Mouse (Mus musculus) limb, embryonic 14.5 days (tissue): Measurements from ENCODE around the gene Ifi27l2b. TPM values are rescaled to one million over a fixed set of nuclear protein-coding genes. Genes with fewer than 3 reads are reported as not detected.
"Not testable (repeated sequence)": the region's sequence is repeated elsewhere in the genome, so short reads cannot be mapped to it uniquely, and the experiment has no call there.

Experiments
- ATAC-seq: fragments of 200-750 bp; cut with Nextera tagmentation; 2 replicates; pipeline ENCODE4 v1.8.0; 2017; ENCODE audit warnings: low read depth, moderate number of reproducible peaks, moderate TSS enrichment; ENCODE audit not compliant: low FRiP score
- DNase-seq: peaks from one replicate; pipeline ENCODE4 v3.0.0-alpha.2; 2015; ENCODE audit warnings: low spot score
- H3K27ac ChIP-seq: fragments of 300-500 bp; sonication (generic); replicated peaks from 2 replicates; pipeline ENCODE4 v1.5.1; 2014; ENCODE audit warnings: low read depth, mild to moderate bottlenecking, low read length, moderate library complexity, mixed read lengths
- H3K27me3 ChIP-seq: fragments of 300-500 bp; sonication (generic); 2 replicates; pipeline ENCODE4 v1.6.1; 2014; ENCODE audit warnings: low read length, mixed read lengths; ENCODE audit not compliant: control insufficient read depth, insufficient read depth
- H3K36me3 ChIP-seq: fragments of 300-500 bp; sonication (generic); 2 replicates; pipeline ENCODE4 v1.6.1; 2014; ENCODE audit warnings: mild to moderate bottlenecking, low read length, moderate library complexity, mixed read lengths; ENCODE audit not compliant: control insufficient read depth, insufficient read depth
- H3K4me1 ChIP-seq: fragments of 300-500 bp; sonication (generic); 2 replicates; pipeline ENCODE4 v1.6.1; 2014; ENCODE audit warnings: antibody characterized with exemption, low read length, mixed read lengths; ENCODE audit not compliant: control insufficient read depth, insufficient read depth
- H3K4me2 ChIP-seq: fragments of 300-500 bp; sonication (generic); replicated peaks from 2 replicates; pipeline ENCODE4 v1.6.1; 2014; ENCODE audit warnings: low read depth, mild to moderate bottlenecking, low read length, moderate library complexity; ENCODE audit not compliant: severe bottlenecking
- H3K4me3 ChIP-seq: fragments of 300-500 bp; sonication (generic); replicated peaks from 2 replicates; pipeline ENCODE4 v1.5.1; 2014; ENCODE audit warnings: low read length
- H3K9ac ChIP-seq: fragments of 300-500 bp; sonication (generic); 2 replicates; pipeline ENCODE4 v1.6.1; 2014; ENCODE audit warnings: mild to moderate bottlenecking, low read depth, low read length, moderate library complexity; ENCODE audit not compliant: severe bottlenecking
- H3K9me3 ChIP-seq: fragments of 300-500 bp; sonication (generic); 2 replicates; pipeline ENCODE4 v1.6.1; 2016; ENCODE audit warnings: low read length; ENCODE audit not compliant: control insufficient read depth
- POLR2A ChIP-seq: fragments of 200-500 bp; IDR thresholded peaks from 2 replicates; pipeline ENCODE4 v1.8.0; 2012; ENCODE audit warnings: inconsistent platforms, mild to moderate bottlenecking, moderate library complexity, borderline replicate concordance; ENCODE audit not compliant: insufficient read depth, insufficient read length; ENCODE audit errors: extremely low read depth
- WGBS: fragments of 180-500 bp; shearing (Covaris S2); extraction: QIAGEN DNeasy Blood & Tissue Kit; methylation state at CpG from one replicate; pipeline ENCODE4 v1.1.7; 2014; 5-methylcytosine and 5-hydroxymethylcytosine counted together
- polyA plus RNA-seq, 2 experiments: library from polyadenylated mRNA; depleted of rRNA in 1 of 2; stranded (reverse) in 1 of 2; unstranded in 1 of 2; fragments of >200 nt; fragmentation: Nextera tagmentation in 1 of 2; extraction: Ambion mirVana in 1 of 2; gene quantifications; 2 replicates each; pipeline versions ENCODE4 v1.2.1 to v1.2.3; 2012 to 2014

The Ifi27l2b gene
- polyA plus RNA-seq, 2 experiments = not detected

DNA sequence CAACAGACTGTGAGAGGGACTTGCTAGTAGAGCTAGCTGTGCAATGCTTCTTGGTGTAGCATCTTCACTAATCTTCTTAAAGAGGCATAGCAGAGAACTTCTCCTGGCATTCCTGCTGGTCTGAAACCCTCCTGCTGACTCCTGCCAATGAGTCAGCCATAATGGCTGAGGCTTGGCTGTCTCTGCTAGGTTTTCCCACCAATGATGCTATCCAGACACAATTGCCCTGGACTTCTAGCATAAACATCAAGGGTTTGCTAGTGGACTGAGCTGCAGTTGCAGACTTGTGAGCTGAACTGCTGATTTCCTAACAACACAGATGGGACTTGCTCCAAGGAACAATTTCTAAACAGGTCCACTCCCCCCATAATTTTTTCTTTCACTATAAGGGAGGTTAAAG lies 3.7 kb downstream of the Ifi27l2b start:
- no peak for DNase-seq
- Histone ChIP-seq H3K4me1 (no peaks in the 10 kb centered on the region), H3K27ac (no peak overlapping the region), H3K36me3 (no peaks in the 10 kb centered on the region), H3K4me3 (no peak overlapping the region), H3K27me3 (no peaks in the 10 kb centered on the region), H3K4me2 (no peak overlapping the region), H3K9me3 (no peaks in the 10 kb centered on the region), H3K9ac (no peak overlapping the region)
- TF ChIP-seq POLR2A = no peak
- ATAC-seq = no peak

DNA sequence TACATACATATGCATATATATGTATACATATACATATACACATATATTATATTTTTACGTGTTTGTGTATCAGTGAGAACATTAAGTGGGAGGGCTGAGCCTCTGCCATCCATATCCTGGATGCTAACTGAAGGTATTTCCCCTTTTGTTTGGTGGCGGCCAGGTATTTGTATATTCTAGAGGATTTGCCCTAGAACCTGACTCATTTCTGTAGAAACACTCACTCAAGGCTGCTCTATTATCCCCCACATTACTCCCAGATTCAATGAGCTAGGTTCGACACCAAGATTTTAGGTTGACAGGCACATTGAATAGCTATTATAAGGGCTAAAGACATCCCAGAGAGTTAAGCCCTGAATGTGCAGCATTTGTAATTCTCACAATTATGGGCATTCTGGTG lies 12.0 kb downstream of the Ifi27l2b start:
- DNase-seq = no peak
- H3K9ac ChIP-seq = no peak overlapping the region
- no peak overlapping the region for H3K27ac ChIP-seq
- 81% methylated on average over 3 of the region's 3 CpGs for WGBS
- no peaks in the 10 kb centered on the region for H3K9me3 ChIP-seq
- no peaks in the 10 kb centered on the region for H3K36me3 ChIP-seq
- H3K4me3 ChIP-seq = no peak overlapping the region
- no peak overlapping the region for H3K4me2 ChIP-seq
- no peak for TF ChIP-seq POLR2A
- H3K27me3 ChIP-seq = no peaks in the 10 kb centered on the region
- ATAC-seq = no peak
- H3K4me1 ChIP-seq = no peaks in the 10 kb centered on the region

DNA sequence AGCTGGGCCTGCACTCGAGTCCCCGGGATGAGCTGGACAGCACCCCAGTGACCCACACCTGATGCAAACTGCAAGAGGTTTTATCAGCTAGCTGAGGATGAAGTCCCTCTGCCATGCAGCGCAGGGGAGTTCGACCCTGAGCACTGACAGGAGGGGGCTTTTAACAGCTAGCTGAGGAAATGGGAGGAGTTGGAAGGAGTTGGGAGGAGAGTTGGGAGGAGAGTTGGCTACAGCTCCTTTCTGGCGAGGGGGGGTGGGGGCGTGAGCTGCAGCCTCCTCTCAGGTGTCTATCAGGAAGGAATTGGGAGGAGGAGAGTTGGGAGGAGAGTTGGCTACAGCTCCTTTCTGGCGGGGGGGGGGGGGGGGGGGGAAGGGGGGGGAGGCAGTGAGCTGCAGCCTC lies 12.8 kb downstream of the Ifi27l2b start:
- 31% methylated on average over 6 of the region's 7 CpGs for WGBS
- not testable (repeated sequence) for H3K27me3 ChIP-seq, ATAC-seq, H3K27ac ChIP-seq, H3K4me1 ChIP-seq, H3K4me3 ChIP-seq, H3K36me3 ChIP-seq, H3K9me3 ChIP-seq, H3K9ac ChIP-seq, H3K4me2 ChIP-seq, DNase-seq

DNA sequence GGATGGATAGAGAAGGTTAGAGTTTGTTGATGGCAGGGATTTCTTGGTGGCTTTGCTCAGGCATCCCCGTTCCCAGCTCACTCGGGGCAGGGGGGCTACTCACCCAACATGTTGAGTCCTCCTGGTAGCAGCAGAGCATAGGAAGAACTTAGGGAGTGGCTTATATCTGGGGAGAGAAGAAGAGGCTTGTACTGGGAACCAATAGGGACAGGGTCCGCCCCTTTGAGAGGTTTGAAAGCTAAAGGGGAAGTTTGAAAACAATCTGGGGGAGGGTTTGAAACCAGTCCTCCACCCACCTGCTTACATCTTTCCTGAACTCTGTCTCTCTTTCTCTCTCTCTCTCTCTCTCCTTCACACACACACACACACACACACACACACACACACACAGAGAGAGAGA lies 13.5 kb downstream of the Ifi27l2b start, which contains the start of gene Ifi27l2a:
Gene Ifi27l2a, minus strand, starts transcription at position 157 of the 400 bp plus-strand sequence.
- no peak within 1 kb of the TSS for H3K9ac ChIP-seq
- 56% methylated on average over 3 of the region's 3 CpGs for WGBS
- H3K4me3 ChIP-seq = no peak within 1 kb of the TSS
- H3K27me3 ChIP-seq = no peaks in the 10 kb centered on the region
- no peak within 1 kb of the TSS for H3K27ac ChIP-seq
- no peaks in the 10 kb centered on the region for H3K36me3 ChIP-seq
- ATAC-seq (no peak), DNase-seq (no peak)
- no peaks in the 10 kb centered on the region for H3K4me1 ChIP-seq
- H3K9me3 ChIP-seq = no peaks in the 10 kb centered on the region
- H3K4me2 ChIP-seq = no peak within 1 kb of the TSS
- TF ChIP-seq POLR2A = no peak

DNA sequence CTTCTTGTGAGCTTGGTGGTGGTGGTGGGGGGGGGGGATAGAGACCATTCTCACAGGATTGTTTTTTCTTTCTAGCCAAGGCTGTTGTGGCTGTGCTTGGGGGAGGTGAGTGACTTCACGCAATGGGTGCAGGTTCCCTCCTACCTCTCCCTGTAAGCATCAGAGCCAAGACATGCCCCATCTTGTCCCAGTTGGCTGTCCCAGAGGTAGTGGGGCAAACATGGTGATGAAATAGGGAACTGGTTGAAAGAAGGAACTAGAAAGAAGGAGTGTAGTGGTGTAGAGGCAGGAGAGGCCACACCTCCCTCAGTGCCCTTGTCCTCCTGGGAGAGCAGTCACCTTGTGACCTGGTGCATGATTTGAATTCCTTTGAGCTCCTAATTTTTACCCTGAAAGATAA lies 19.4 kb downstream of the Ifi27l2b start:
- 0 out of 2 replicates have a peak, but pooled peaks cover 4% of the 10 kb centered on the region for H3K4me1 ChIP-seq
- no peak overlapping the region for H3K4me2 ChIP-seq
- H3K4me3 ChIP-seq = no peak overlapping the region
- 75% methylated on average over 1 of the region's 1 CpGs for WGBS
- no peaks in the 10 kb centered on the region for H3K27me3 ChIP-seq
- no peaks in the 10 kb centered on the region for H3K36me3 ChIP-seq
- DNase-seq (peak; percentile 3), ATAC-seq (no peak)
- no peak for TF ChIP-seq POLR2A
- H3K27ac ChIP-seq = no peak overlapping the region
- H3K9ac ChIP-seq = no peak overlapping the region
- no peaks in the 10 kb centered on the region for H3K9me3 ChIP-seq

DNA sequence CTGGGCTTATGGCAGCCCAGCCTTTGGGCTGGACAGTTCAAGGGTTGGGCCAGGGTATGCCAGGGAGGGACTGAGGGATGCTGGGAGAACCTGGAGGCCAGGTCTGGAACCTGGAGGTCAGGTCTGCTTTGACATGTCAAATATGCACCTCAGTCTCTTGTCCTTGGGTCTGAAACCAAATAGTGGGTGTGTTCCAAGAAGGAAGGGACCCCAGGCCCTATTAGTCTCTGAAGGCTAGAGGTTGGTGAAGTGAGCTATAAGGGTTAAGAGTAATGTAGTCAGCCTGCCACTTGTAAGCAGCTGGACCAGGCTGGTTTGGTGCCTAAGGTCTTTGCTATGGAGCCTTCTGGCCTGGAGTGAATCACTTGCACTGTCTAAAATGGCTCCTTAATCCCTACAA lies 22.2 kb downstream of the Ifi27l2b start:
- H3K9ac ChIP-seq = no peak overlapping the region
- peak overlapping the region; percentile 37 for H3K4me2 ChIP-seq
- H3K27me3 ChIP-seq = no peaks in the 10 kb centered on the region
- H3K9me3 ChIP-seq = no peaks in the 10 kb centered on the region
- no peak for DNase-seq
- 0 out of 2 replicates have a peak overlapping the region, but pooled peaks have one; percentile 23 for H3K4me3 ChIP-seq
- ATAC-seq = no peak
- H3K36me3 ChIP-seq = no peaks in the 10 kb centered on the region
- 0 out of 2 replicates have a peak, but pooled peaks cover 4% of the 10 kb centered on the region for H3K4me1 ChIP-seq
- H3K27ac ChIP-seq = no peak overlapping the region
- no peak for TF ChIP-seq POLR2A
